Mouse (Mus musculus) limb, embryonic 14.5 days (tissue): ENCODE results near the gene Nup107. TPM values are rescaled to one million over a fixed set of nuclear protein-coding genes. Genes with fewer than 3 reads are reported as not detected.
"Not testable (repeated sequence)": the region's sequence is repeated elsewhere in the genome, so short reads cannot be mapped to it uniquely, and the experiment has no call there.

ENCODE experiments used
- ATAC-seq: fragments of 200-750 bp; cut with Nextera tagmentation; 2 replicates; pipeline ENCODE4 v1.8.0; 2017; ENCODE audit warnings: low read depth, moderate number of reproducible peaks, moderate TSS enrichment; ENCODE audit not compliant: low FRiP score
- DNase-seq: peaks from one replicate; pipeline ENCODE4 v3.0.0-alpha.2; 2015; ENCODE audit warnings: low spot score
- H3K27ac ChIP-seq: fragments of 300-500 bp; sonication (generic); replicated peaks from 2 replicates; pipeline ENCODE4 v1.5.1; 2014; ENCODE audit warnings: low read depth, mild to moderate bottlenecking, low read length, moderate library complexity, mixed read lengths
- H3K27me3 ChIP-seq: fragments of 300-500 bp; sonication (generic); 2 replicates; pipeline ENCODE4 v1.6.1; 2014; ENCODE audit warnings: low read length, mixed read lengths; ENCODE audit not compliant: control insufficient read depth, insufficient read depth
- H3K36me3 ChIP-seq: fragments of 300-500 bp; sonication (generic); 2 replicates; pipeline ENCODE4 v1.6.1; 2014; ENCODE audit warnings: mild to moderate bottlenecking, low read length, moderate library complexity, mixed read lengths; ENCODE audit not compliant: control insufficient read depth, insufficient read depth
- H3K4me1 ChIP-seq: fragments of 300-500 bp; sonication (generic); 2 replicates; pipeline ENCODE4 v1.6.1; 2014; ENCODE audit warnings: antibody characterized with exemption, low read length, mixed read lengths; ENCODE audit not compliant: control insufficient read depth, insufficient read depth
- H3K4me2 ChIP-seq: fragments of 300-500 bp; sonication (generic); replicated peaks from 2 replicates; pipeline ENCODE4 v1.6.1; 2014; ENCODE audit warnings: low read depth, mild to moderate bottlenecking, low read length, moderate library complexity; ENCODE audit not compliant: severe bottlenecking
- H3K4me3 ChIP-seq: fragments of 300-500 bp; sonication (generic); replicated peaks from 2 replicates; pipeline ENCODE4 v1.5.1; 2014; ENCODE audit warnings: low read length
- H3K9ac ChIP-seq: fragments of 300-500 bp; sonication (generic); 2 replicates; pipeline ENCODE4 v1.6.1; 2014; ENCODE audit warnings: mild to moderate bottlenecking, low read depth, low read length, moderate library complexity; ENCODE audit not compliant: severe bottlenecking
- H3K9me3 ChIP-seq: fragments of 300-500 bp; sonication (generic); 2 replicates; pipeline ENCODE4 v1.6.1; 2016; ENCODE audit warnings: low read length; ENCODE audit not compliant: control insufficient read depth
- POLR2A ChIP-seq: fragments of 200-500 bp; IDR thresholded peaks from 2 replicates; pipeline ENCODE4 v1.8.0; 2012; ENCODE audit warnings: inconsistent platforms, mild to moderate bottlenecking, moderate library complexity, borderline replicate concordance; ENCODE audit not compliant: insufficient read depth, insufficient read length; ENCODE audit errors: extremely low read depth
- WGBS: fragments of 180-500 bp; shearing (Covaris S2); extraction: QIAGEN DNeasy Blood & Tissue Kit; methylation state at CpG from one replicate; pipeline ENCODE4 v1.1.7; 2014; 5-methylcytosine and 5-hydroxymethylcytosine counted together
- polyA plus RNA-seq, 2 experiments: library from polyadenylated mRNA; depleted of rRNA in 1 of 2; stranded (reverse) in 1 of 2; unstranded in 1 of 2; fragments of >200 nt; fragmentation: Nextera tagmentation in 1 of 2; extraction: Ambion mirVana in 1 of 2; gene quantifications; 2 replicates each; pipeline versions ENCODE4 v1.2.1 to v1.2.3; 2012 to 2014

Gene Nup107
- polyA plus RNA-seq, 2 experiments: 53.4 to 61.2 TPM

- 13% methylated on average over 4 of the region's 4 CpGs for WGBS
- ATAC-seq (no peak), DNase-seq (no peak)
- H3K9ac ChIP-seq: no peak overlapping the region
- no peak overlapping the region for H3K27ac ChIP-seq
- H3K4me2 ChIP-seq: no peak overlapping the region
- peaks cover 13% of the 10 kb centered on the region for H3K4me1 ChIP-seq
- H3K9me3 ChIP-seq: no peaks in the 10 kb centered on the region
- H3K4me3 ChIP-seq: no peak overlapping the region
- H3K27me3 ChIP-seq: no peaks in the 10 kb centered on the region
- no peak for TF ChIP-seq POLR2A
- H3K36me3 ChIP-seq: no peaks in the 10 kb centered on the region
Observed at GRCm38 (mm10) chr10:117717583-117717982, 74.9 kb downstream of the Nup107 start.

- no peak for ATAC-seq
- Histone ChIP-seq H3K4me2 (no peak overlapping the region), H3K27me3 (no peaks in the 10 kb centered on the region), H3K27ac (no peak overlapping the region), H3K36me3 (no peaks in the 10 kb centered on the region), H3K4me3 (no peak overlapping the region), H3K9me3 (no peaks in the 10 kb centered on the region), H3K4me1 (peaks cover 13% of the 10 kb centered on the region), H3K9ac (no peak overlapping the region)
- no peak for TF ChIP-seq POLR2A
- DNase-seq: no peak
- WGBS: 85% methylated on average over 3 of the region's 3 CpGs
Observed at GRCm38 (mm10) chr10:117716686-117717085, 75.8 kb downstream of the Nup107 start.

DNA sequence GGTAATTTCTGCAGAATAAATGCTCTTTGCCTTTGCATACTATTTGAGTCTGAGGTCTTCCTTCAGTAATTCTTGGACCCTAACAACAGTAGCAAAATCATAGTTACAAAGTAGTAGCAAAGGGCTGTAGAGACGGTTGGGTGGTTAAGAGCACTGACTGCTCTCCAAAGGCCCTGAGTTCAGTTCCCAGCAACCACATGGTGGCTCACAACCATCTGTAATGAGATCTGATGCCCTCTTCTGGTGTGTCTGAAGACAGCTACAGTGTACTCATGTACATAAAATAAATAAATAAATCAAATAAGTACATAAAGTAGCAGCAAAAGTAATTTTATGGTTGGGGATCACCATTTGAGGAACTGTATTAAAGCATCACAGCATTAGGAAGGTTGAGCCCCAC is 76.9 kb downstream of the Nup107 start:
- not testable (repeated sequence) for ATAC-seq, H3K36me3 ChIP-seq, H3K4me3 ChIP-seq, DNase-seq, H3K4me2 ChIP-seq, H3K27ac ChIP-seq, H3K9ac ChIP-seq, H3K27me3 ChIP-seq, H3K9me3 ChIP-seq
- 94% methylated on average over 1 of the region's 1 CpGs for WGBS
- peaks cover 16% of the 10 kb centered on the region for H3K4me1 ChIP-seq

- Histone ChIP-seq H3K36me3 (no peaks in the 10 kb centered on the region), H3K27ac (no peak overlapping the region), H3K9me3 (no peaks in the 10 kb centered on the region), H3K9ac (no peak overlapping the region), H3K27me3 (no peaks in the 10 kb centered on the region), H3K4me2 (no peak overlapping the region), H3K4me3 (no peak overlapping the region), H3K4me1 (peaks cover 16% of the 10 kb centered on the region)
- TF ChIP-seq POLR2A: no peak
- WGBS: 80% methylated on average over 4 of the region's 4 CpGs
- no peak for ATAC-seq
- DNase-seq: no peak
Observed at GRCm38 (mm10) chr10:117714928-117715500, 77.5 kb downstream of the Nup107 start.

DNA sequence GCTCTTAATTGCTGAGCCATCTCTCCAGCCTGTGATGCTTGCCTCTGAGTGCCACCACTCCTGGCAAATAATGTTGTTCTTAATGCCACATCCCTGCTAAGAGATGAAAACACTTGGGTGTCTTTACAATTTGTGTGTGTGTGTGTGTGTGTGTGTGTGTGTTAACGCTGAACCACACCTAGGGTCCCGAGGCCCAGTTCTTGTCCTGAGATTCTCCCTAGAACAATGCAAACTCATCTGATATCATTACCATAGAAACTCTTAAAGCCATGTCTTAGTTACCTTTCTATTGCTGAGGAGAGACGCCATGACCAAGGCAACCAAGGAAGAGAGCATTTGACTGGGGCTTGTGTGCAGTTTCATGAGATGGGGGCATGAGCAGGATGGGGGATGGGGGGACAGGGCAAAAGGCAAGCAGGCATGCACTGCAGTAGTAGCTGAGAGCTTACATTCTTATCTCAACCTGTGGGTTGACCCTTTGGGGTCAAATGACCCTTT is 78.4 kb downstream of the Nup107 start:
- no peaks in the 10 kb centered on the region for H3K9me3 ChIP-seq
- H3K4me3 ChIP-seq: no peak overlapping the region
- peaks cover 16% of the 10 kb centered on the region for H3K4me1 ChIP-seq
- DNase-seq: no peak
- no peak overlapping the region for H3K4me2 ChIP-seq
- no peak for ATAC-seq
- no peak overlapping the region for H3K27ac ChIP-seq
- no peak for TF ChIP-seq POLR2A
- H3K9ac ChIP-seq: no peak overlapping the region
- H3K36me3 ChIP-seq: 0 out of 2 replicates have a peak, but pooled peaks cover under 1% of the 10 kb centered on the region
- no peaks in the 10 kb centered on the region for H3K27me3 ChIP-seq
- WGBS: 83% methylated on average over 3 of the region's 3 CpGs

GRCm38 (mm10) chr10:117713466-117713865 is 79.0 kb downstream of the Nup107 start:
- Histone ChIP-seq H3K9me3 (no peaks in the 10 kb centered on the region), H3K4me1 (peaks cover 18% of the 10 kb centered on the region), H3K4me3 (no peak overlapping the region), H3K27ac (no peak overlapping the region), H3K36me3 (0 out of 2 replicates have a peak, but pooled peaks cover 5% of the 10 kb centered on the region), H3K4me2 (no peak overlapping the region), H3K9ac (no peak overlapping the region), H3K27me3 (no peaks in the 10 kb centered on the region)
- ATAC-seq (no peak), DNase-seq (no peak)
- no peak for TF ChIP-seq POLR2A
- 92% methylated on average over 8 of the region's 8 CpGs for WGBS
